In genomic region chr13:51363390-51363789, GRCm38 (mm10) we compare ENCODE assay signal across 27 mouse cellular contexts. TPM values are rescaled to one million over a fixed set of nuclear protein-coding genes. Genes with fewer than 3 reads are reported as not detected.
DNase-seq lines count a peak whose midpoint lies in the region; ATAC-seq and TF ChIP-seq lines count a peak whose summit lies in the region.
"Had no signal": no experiment of that assay in that cellular context is flagged by ENCODE, and none has a peak within 500 bp of the region (broad histone marks: within the 10 kb centered on the region; RNA-seq: fewer than 3 reads in every experiment).

No protein-coding gene starts in this region.

- H3K27me3 ChIP-seq in lung, embryonic 14.5 days (ENCODE audit: insufficient read depth, low read length), result no peaks in the 10 kb centered on the region
- no peaks in the 10 kb centered on the region for H3K27me3 ChIP-seq in neural tube, embryonic 11.5 days (ENCODE audit: control insufficient read depth, insufficient read depth, low read length)
- H3K27me3 ChIP-seq in neural tube, embryonic 15.5 days (replicated peaks), result no peaks in the 10 kb centered on the region
- H3K27me3 ChIP-seq: embryonic facial prominence, embryonic 13.5 days; forebrain, embryonic 12.5 days; forebrain, embryonic 15.5 days; heart, embryonic 12.5 days; heart, embryonic 15.5 days; hindbrain, embryonic 13.5 days had no signal

- no peak overlapping the region for H3K9ac ChIP-seq in lung, embryonic 14.5 days
- H3K9ac ChIP-seq in neural tube, embryonic 11.5 days (ENCODE audit: low read length), result no peak overlapping the region
- no peak overlapping the region for H3K9ac ChIP-seq in neural tube, embryonic 15.5 days (replicated peaks)
- H3K9ac ChIP-seq: embryonic facial prominence, embryonic 13.5 days; forebrain, embryonic 12.5 days; forebrain, embryonic 15.5 days; heart, embryonic 12.5 days; heart, embryonic 15.5 days; hindbrain, embryonic 13.5 days had no signal

- no peak overlapping the region for H3K4me3 ChIP-seq in lung, embryonic 14.5 days (ENCODE audit: low read depth, low read length)
- no peak overlapping the region for H3K4me3 ChIP-seq in neural tube, embryonic 11.5 days (ENCODE audit: low read depth, low read length)
- no peak overlapping the region for H3K4me3 ChIP-seq in neural tube, embryonic 15.5 days (replicated peaks)
- H3K4me3 ChIP-seq: embryonic facial prominence, embryonic 10.5 days; embryonic facial prominence, embryonic 13.5 days; erythroblast, embryonic 14.5 days; forebrain, embryonic 12.5 days; forebrain, embryonic 15.5 days; heart, adult 2 months; heart, embryonic 12.5 days; heart, embryonic 15.5 days; hindbrain, embryonic 10.5 days; hindbrain, embryonic 13.5 days had no signal

- H3K9me3 ChIP-seq in lung, embryonic 14.5 days (ENCODE audit: low read depth, low read length), result no peaks in the 10 kb centered on the region
- H3K9me3 ChIP-seq in neural tube, embryonic 11.5 days (ENCODE audit: control insufficient read depth, low read length), result no peaks in the 10 kb centered on the region
- H3K9me3 ChIP-seq in neural tube, embryonic 15.5 days (replicated peaks), result no peaks in the 10 kb centered on the region
- H3K9me3 ChIP-seq: embryonic facial prominence, embryonic 10.5 days; embryonic facial prominence, embryonic 13.5 days; forebrain, embryonic 12.5 days; forebrain, embryonic 15.5 days; heart, embryonic 12.5 days; heart, embryonic 15.5 days; hindbrain, embryonic 10.5 days; hindbrain, embryonic 13.5 days had no signal

- no peak overlapping the region for H3K4me2 ChIP-seq in lung, embryonic 14.5 days
- no peak overlapping the region for H3K4me2 ChIP-seq in neural tube, embryonic 11.5 days (ENCODE audit: low read depth)
- no peak overlapping the region for H3K4me2 ChIP-seq in neural tube, embryonic 15.5 days
- H3K4me2 ChIP-seq: embryonic facial prominence, embryonic 13.5 days; forebrain, embryonic 12.5 days; forebrain, embryonic 15.5 days; heart, embryonic 12.5 days; heart, embryonic 15.5 days; hindbrain, embryonic 13.5 days had no signal

- no peak for TF ChIP-seq CTCF in lung, embryonic 14.5 days (IDR thresholded peaks at IDR 0.05; ENCODE audit: low read depth)

- 0 out of 2 replicates have a peak, but pooled peaks cover 3% of the 10 kb centered on the region for H3K4me1 ChIP-seq in lung, embryonic 14.5 days (ENCODE audit: insufficient read depth)
- no peaks in the 10 kb centered on the region for H3K4me1 ChIP-seq in neural tube, embryonic 11.5 days (ENCODE audit: control insufficient read depth, insufficient read depth, low read length)
- no peaks in the 10 kb centered on the region for H3K4me1 ChIP-seq in neural tube, embryonic 15.5 days
- H3K4me1 ChIP-seq: forebrain, embryonic 15.5 days had no signal

- 58% methylated on average over 7 of the region's 7 CpGs for WGBS in lung, embryonic 14.5 days
- 86% methylated on average over 7 of the region's 7 CpGs for WGBS in neural tube, embryonic 11.5 days
- WGBS in neural tube, embryonic 15.5 days, result 88% methylated on average over 7 of the region's 7 CpGs

- H3K27ac ChIP-seq in lung, embryonic 14.5 days (ENCODE audit: low read depth), result no peak overlapping the region
- 0 out of 2 replicates have a peak overlapping the region, but pooled peaks have one; percentile 8 for H3K27ac ChIP-seq in neural tube, embryonic 11.5 days (ENCODE audit: low read depth, low read length)
- H3K27ac ChIP-seq in neural tube, embryonic 15.5 days (replicated peaks), result no peak overlapping the region
- H3K27ac ChIP-seq: embryonic facial prominence, embryonic 13.5 days; forebrain, embryonic 12.5 days; forebrain, embryonic 15.5 days; heart, adult 2 months; heart, embryonic 15.5 days; hindbrain, embryonic 10.5 days; hindbrain, embryonic 13.5 days; hindbrain, postnatal 0 days had no signal

- DNase-seq in lung, embryonic 14.5 days, result peak; percentile 33
- no peak for DNase-seq in lung, postnatal 14 days
- DNase-seq in neural tube, embryonic 11.5 days (ENCODE audit: low spot score), result no peak
- DNase-seq in lung, postnatal 25 days (ENCODE audit: low spot score), result peak; percentile 24
- DNase-seq in frontal cortex, postnatal 10 days (ENCODE audit: low spot score in 2 of 2), result no peak
- DNase-seq: adrenal gland, adult 2 months; cerebellum, adult 11-12 months; cerebellum, adult 8-10 months; cerebellum, postnatal 36 days; embryo, embryonic 11 days; gastrocnemius, postnatal 10 days; gastrocnemius, postnatal 36 days; heart, adult 2 months; heart, postnatal 10 days; heart, postnatal 36 days had no signal

- no peaks in the 10 kb centered on the region for H3K36me3 ChIP-seq in lung, embryonic 14.5 days (ENCODE audit: insufficient read depth)
- H3K36me3 ChIP-seq in neural tube, embryonic 11.5 days (ENCODE audit: control insufficient read depth, insufficient read depth, low read length), result no peaks in the 10 kb centered on the region
- no peaks in the 10 kb centered on the region for H3K36me3 ChIP-seq in neural tube, embryonic 15.5 days
- H3K36me3 ChIP-seq: embryonic facial prominence, embryonic 10.5 days; embryonic facial prominence, embryonic 13.5 days; forebrain, embryonic 12.5 days; forebrain, embryonic 15.5 days; heart, embryonic 12.5 days; heart, embryonic 15.5 days; hindbrain, embryonic 10.5 days; hindbrain, embryonic 13.5 days had no signal

- 0 out of 2 replicates have a peak, but pooled peaks have one; percentile 47 for ATAC-seq in lung, embryonic 14.5 days (ENCODE audit: insufficient read depth)
- no peak for ATAC-seq in neural tube, embryonic 11.5 days (ENCODE audit: insufficient read depth, low FRiP score, low TSS enrichment)
- ATAC-seq in neural tube, embryonic 15.5 days (ENCODE audit: low FRiP score), result no peak
- ATAC-seq: CD4-positive, CD25-positive, alpha-beta regulatory T cell, adult 4 months; forebrain, embryonic 15.5 days; hindbrain, postnatal 0 days had no signal

RNA-seq across cellular contexts. Expression of gene S1pr3, which starts 45.0 kb away (rescaled TPM):
- polyA plus RNA-seq in lung, embryonic 14.5 days (2014; fragmentation: Nextera tagmentation; extraction: Ambion mirVana), result 128 and 132 TPM in 2 replicates
- polyA plus RNA-seq in neural tube, embryonic 11.5 days (2014; fragmentation: Nextera tagmentation; extraction: Ambion mirVana), result 52.2 and 55.8 TPM in 2 replicates
- 12.5 and 27.9 TPM in 2 replicates for polyA plus RNA-seq in neural tube, embryonic 15.5 days (2015; fragmentation: Nextera tagmentation; extraction: Ambion mirVana)
- polyA plus RNA-seq: CD4-positive, CD25-positive, alpha-beta regulatory T cell, adult 4 months had no signal

Comparison
In these comparisons a context has a peak if more than half of its experiments do, and no peak if none do; other contexts are left out.
1. DNase-seq: peak in lung, embryonic 14.5 days (single experiment) and lung, postnatal 25 days (single experiment); none in lung, postnatal 14 days (single experiment), neural tube, embryonic 11.5 days (single experiment) and frontal cortex, postnatal 10 days (0 of 2).